Mouse (Mus musculus) spleen, adult 10 weeks (tissue): ENCODE results near the gene Calcoco2. TPM values are rescaled to one million over a fixed set of nuclear protein-coding genes. Genes with fewer than 3 reads are reported as not detected.

Experiments used
- polyA plus RNA-seq: library from polyadenylated mRNA; stranded (reverse); fragments of 350-450 nt; fragmentation: Illumina TruSeq; extraction: RNeasy Lipid Tissue Mini Kit (QIAGEN cat#74804); gene quantifications from one replicate; pipeline ENCODE4 v1.2.3, GENCODE M21; 2015; ENCODE audit warnings: low replicate concordance; ENCODE audit not compliant: insufficient read depth

Calcoco2 gene
- not detected for polyA plus RNA-seq

DNA sequence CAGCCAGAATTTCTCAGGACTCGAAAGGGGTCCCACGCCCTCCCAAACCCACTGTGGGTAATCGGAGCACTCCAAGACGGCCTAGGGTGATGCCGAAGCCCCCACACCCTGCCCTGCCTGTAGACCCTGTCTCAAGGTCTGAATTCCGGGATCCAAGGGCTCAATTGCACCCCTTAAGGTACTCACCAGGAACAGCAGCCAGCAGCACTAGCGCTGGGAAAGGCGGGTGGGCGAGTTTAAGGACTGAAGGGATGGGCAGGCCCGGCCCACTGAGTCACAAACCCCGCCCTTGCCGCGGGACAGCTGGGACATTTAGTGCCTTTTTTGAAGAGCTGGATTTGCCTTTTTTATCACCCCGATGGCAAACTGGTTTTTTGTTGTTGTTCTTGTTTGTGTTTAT lies at the start of gene Calcoco2:
TSS of gene Calcoco2 (minus strand) at position 214 of the 400 bp plus-strand sequence.

DNA sequence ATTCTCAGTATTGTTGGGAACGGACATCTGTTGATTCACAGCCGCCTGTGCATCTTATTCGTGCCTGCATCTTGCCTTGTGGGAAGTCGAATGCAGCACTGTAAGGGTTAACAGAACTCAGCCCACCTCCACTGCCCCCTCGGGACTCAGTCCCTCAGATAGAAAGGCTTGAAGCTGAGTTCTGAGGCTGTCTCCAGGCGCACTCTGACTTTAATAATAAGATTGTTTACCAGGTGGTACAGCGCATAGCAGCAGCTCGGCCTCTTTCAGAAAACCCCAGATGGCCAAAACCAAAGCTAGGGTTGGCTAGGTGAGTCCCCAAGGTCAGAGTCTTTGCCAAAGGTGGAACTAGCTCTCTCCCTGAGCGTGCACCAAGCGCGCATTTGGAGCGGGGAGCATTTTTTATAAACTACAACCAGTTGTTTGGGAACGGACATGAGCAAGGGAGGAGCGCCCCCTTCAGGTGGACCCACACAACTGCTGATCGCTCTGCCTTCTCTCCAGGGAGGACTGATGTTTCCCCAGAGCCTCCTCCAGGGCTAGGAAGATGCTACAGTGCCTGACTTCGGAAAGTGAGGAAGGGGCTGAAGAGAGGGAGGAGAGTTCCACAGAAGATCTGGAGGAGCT lies 21.6 kb upstream of the Calcoco2 start, which contains the start of gene Ttll6:
TSS of gene Ttll6 (plus strand) at position 548 of the 627 bp plus-strand sequence.

DNA sequence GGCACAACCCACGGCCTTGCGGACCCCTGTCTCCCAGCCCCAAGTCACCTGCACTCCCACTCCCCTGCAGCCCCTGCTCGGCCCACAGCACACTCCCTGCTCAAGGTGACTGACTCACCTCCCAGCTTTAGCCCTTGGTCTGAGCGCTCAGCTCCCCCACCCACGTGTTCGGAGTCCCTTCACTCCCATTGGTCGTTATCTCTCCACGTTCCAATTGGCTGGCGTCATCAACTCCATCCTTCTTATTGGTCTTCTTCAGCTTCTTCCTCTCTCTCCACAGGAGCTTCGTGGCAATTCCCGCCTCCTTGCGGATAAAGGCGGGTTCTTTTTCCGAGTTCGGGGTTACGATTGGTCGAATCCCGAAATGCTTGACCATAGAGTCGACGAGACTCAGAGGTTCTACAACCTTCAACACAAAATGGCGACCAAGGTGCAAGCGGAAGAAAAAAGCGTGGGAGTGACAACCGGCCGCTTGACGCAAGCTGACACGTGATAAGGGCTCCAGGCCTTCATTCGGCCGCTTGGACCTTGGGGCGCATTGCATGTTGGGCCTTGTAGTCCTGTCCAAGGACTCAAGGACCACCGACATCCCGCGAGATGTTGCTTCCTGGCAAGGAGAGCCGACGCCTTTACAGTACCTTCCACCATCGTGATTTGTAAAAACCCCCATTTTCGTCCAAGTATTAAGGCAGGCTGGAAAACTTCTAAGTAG lies 36.1 kb downstream of the Calcoco2 start, which contains the start of gene Atp5g1:
TSS of gene Atp5g1 (minus strand) at position 162 of the 712 bp plus-strand sequence.

DNA sequence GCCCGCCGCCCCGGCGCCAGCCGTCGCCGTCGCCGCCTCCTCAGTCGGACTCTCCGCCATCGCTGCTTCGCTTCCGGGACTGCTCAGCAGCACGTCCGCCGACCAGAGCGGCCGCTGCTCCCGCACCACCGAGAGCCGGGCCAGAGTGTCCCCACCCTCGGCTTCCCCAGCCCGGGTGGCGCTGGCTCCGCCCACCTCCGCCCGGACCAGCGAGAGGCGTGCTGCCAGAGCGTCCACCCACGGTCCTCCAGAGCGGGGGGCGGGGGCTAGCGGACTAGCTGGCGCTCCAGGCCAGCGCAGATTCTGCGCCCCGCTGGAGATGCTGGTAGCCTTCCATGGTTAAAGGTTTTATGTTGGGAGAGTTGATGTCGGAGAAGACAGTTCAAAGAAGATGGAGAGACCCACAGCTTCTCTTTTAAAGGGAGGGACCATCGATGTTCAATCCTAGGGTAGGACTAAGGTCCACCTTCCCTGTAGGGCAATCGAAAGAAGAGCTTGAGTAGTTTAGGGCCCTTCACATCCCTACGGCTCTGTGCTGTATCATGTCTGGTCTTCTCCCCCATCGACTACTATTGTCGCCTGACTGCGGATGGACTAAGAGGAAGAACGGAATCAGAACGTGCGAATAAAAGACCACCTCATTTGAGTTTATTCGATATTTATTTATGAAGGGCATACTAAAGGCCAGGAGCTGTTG lies 46.4 kb downstream of the Calcoco2 start, which contains the start of gene Ube2z:
TSS of gene Ube2z (minus strand) at position 174 of the 697 bp plus-strand sequence.

Other genes starting within 250 kb of the Calcoco2 start
- gene B4galnt2, start 197.1 kb downstream of the Calcoco2 start, polyA plus RNA-seq, result 0.62 TPM
- not detected for gene Igf2bp1, start 106.0 kb downstream of the Calcoco2 start, polyA plus RNA-seq
- gene Gip, start 87.4 kb downstream of the Calcoco2 start, polyA plus RNA-seq, result not detected
- gene Snf8, start 77.1 kb downstream of the Calcoco2 start, polyA plus RNA-seq, result 81.8 TPM
- gene Ube2z, start 46.6 kb downstream of the Calcoco2 start, polyA plus RNA-seq, result 56.3 TPM
- 55.6 TPM for gene Atp5g1, start 36.3 kb downstream of the Calcoco2 start, polyA plus RNA-seq
- not detected for gene Ttll6, start 21.8 kb upstream of the Calcoco2 start, polyA plus RNA-seq
- not detected for gene Hoxb13, start 82.4 kb upstream of the Calcoco2 start, polyA plus RNA-seq
- 0.79 TPM for gene Hoxb9, start 159.5 kb upstream of the Calcoco2 start, polyA plus RNA-seq
- gene Hoxb8, start 169.9 kb upstream of the Calcoco2 start, polyA plus RNA-seq, result 0.17 TPM
- gene Hoxb7, start 174.7 kb upstream of the Calcoco2 start, polyA plus RNA-seq, result 1.9 TPM
- gene Hoxb6, start 180.5 kb upstream of the Calcoco2 start, polyA plus RNA-seq, result 0.43 TPM
- gene Hoxb5, start 191.4 kb upstream of the Calcoco2 start, polyA plus RNA-seq, result 0.37 TPM
- 3.3 TPM for gene Hoxb4, start 206.3 kb upstream of the Calcoco2 start, polyA plus RNA-seq
- gene Hoxb3, start 211.4 kb upstream of the Calcoco2 start, polyA plus RNA-seq, result 1.9 TPM
- 0.69 TPM for gene Hoxb2, start 238.6 kb upstream of the Calcoco2 start, polyA plus RNA-seq